Mouse (Mus musculus): Measurements from ENCODE around the gene Ctsj.
"Not testable (repeated sequence)": the region's sequence is repeated elsewhere in the genome, so short reads cannot be mapped to it uniquely, and the experiment has no call there.

Gene Ctsj

DNA sequence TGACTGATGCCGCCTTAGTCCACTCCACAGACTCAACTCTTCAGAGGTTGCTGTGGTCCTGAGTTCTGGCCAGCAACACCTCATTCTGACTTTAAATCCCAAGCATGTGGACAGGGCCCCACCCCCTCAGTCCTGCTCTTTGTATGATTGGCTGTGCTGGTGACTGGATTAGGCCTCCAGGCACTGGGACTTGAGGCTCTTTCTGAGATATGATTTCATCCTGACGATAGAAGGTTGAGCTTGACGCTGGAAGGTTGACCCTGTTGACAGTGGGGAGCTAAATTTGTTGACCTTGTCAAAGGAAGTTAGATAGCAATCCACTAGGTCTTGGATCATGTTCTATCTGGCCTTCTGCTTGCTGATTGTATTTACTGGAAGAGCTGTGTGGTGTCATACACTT lies at the start of gene Ctsj:
Ctsj (minus strand) TSS at position 101 of the 400 bp plus-strand sequence.
- DNase-seq, result no peak

DNA sequence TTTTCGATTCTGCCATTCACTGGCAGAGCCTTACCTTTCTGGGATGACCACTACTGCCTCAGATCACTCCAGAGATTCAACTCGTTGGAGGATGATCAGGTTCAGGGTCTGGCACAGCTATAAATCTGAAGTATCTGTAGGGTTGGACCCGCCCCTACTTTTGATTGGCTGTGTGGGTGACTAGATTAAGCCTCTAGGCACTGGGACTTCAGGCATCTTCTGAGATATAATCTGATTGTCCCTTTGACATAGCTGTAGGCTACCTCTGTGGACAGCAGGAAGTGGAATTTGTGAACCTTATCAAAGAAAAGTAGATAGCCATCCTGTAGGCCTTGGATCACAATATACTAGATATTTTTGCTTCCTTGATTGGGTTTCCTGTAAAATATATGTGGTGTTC lies 34.8 kb upstream of the Ctsj start, which contains the start of gene Ctsq:
Ctsq (minus strand) TSS at position 101 of the 400 bp plus-strand sequence.
- no peak for DNase-seq

DNA sequence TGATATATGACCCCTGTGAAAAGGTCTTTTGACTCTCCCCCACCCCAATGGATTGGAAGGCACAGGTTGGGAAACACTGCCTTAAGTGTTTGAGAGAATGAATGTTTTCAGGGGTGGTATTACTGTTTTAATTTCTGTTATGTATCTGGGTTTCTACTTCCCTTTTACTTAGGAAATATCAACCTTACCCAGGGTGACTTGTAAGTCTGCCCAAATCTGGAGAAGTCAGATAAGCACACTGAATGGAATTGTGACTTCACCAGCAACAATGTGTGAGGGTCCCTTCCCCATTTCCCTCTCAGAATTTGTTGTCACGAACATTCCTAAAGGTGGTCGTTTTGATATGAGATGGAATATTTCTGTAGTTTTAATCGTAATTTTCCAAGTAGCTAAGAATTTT lies 17.0 kb upstream of the Ctsj start:
- DNase-seq, result no peak

GRCm38 (mm10) chr13:61021844-61022243 lies 16.1 kb upstream of the Ctsj start:
- no peak for DNase-seq

- DNase-seq, result no peak
Observed at GRCm38 (mm10) chr13:61010171-61010570, 4.4 kb upstream of the Ctsj start.

GRCm38 (mm10) chr13:60997600-60997999 lies 8.2 kb downstream of the Ctsj start:
- DNase-seq, result no peak

GRCm38 (mm10) chr13:60986915-60987314 lies 18.8 kb downstream of the Ctsj start:
- not testable (repeated sequence) for DNase-seq

- not testable (repeated sequence) for DNase-seq
Observed at GRCm38 (mm10) chr13:60972319-60972718, 33.4 kb downstream of the Ctsj start.

DNA sequence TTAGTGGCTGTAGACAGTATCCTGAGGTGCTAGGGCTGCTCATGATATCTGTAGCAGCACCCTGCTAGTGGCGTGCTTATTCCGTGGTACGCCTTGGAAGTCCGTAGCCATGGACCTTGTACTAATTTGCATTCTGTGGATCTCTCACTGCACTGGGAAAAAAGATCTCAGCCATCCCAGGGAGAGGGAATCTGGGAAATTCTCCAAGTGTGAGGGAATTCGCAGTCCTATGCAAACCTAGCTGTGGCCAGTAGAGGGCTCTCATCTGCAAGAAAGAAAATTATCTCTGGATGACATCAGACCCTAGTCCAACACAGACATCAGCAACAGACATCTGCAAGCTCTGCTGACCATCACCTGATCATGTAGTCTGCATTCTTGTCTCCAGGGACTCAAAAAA lies 41.8 kb downstream of the Ctsj start:
- not testable (repeated sequence) for DNase-seq

DNA sequence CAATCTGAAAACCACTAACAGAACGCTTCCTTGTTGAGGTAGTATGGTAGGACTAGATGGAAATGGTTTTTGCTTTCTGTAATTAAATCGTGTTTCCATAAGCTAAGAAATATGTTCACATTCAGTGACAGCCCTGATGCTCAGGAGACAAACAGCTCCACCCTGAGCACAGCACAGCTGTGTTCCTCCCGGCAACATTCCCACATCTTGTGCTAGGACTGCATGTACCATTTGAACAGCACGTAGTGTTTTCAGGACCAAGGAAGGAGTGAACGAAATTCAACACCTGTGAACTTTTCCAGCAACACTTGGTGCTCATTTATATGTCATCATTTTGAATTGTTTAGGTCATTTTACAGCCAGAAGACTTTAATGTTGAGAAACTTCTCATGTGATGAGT lies 44.1 kb downstream of the Ctsj start:
- DNase-seq, result no peak
